Mouse (Mus musculus): ENCODE data around the gene C2cd4c. TPM values are rescaled to one million over a fixed set of nuclear protein-coding genes. Genes with fewer than 3 reads are reported as not detected.
A peak's percentile ranks its signal among the peaks of the same experiment; 100 is the strongest.

The C2cd4c gene
- polyA plus RNA-seq, 1 experiment from 2014 or later = not detected

DNA sequence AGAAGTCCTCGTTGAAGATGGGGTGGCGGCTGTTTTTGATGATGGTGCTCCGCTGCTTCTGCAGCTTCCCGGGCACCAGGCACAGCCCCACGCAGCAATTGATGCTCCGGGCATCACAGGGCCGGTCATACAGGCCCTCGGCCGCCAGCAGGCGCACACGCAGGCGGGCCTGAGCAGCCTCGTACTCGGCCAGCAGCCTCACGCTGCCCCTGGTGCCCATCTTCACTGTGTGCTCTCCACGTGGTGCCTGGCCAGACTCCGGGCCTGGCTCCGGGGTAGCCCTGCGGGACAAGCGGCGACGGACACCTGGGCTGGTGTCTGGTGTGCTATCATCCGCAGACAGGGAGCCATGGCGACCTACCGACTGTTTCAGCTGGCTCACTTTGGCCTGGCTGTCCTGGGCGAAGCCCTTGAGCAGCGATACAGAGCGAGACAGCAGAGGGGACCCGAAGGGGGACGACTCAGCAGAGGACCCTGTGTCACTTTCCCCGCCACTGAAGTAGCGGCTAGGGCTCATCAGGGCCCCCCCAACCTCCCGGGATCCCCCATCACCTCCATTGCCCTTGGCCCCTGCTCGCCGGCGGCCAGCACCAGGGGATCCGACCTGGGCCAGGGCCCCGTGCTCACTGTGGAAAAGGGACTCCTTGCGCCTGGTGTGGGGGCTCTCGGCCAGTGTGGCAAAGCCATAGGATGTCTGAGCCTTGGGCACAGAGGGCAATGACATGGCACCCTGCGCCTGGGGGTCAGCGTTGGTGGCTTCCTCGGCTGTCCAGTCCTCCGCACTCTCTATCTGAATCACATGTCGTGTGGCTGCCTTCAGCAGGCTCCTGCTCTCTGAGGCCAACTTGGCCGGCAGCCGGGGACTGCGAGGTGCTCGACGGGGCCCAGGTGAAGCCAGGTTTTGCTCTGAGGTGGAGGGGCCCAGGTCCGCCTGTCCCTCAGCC is 1.4 kb downstream of the C2cd4c start:
- peak; percentile 60 for TF ChIP-seq CTCF (IDR thresholded peaks at IDR 0.05; ENCODE audit: low read depth)
- H3K9ac ChIP-seq = no peak overlapping the region
- peak; percentile 57 for DNase-seq
- peaks cover 25% of the 10 kb centered on the region for H3K27me3 ChIP-seq (ENCODE audit: insufficient read depth, low read length)
- H3K36me3 ChIP-seq (ENCODE audit: insufficient read depth) = no peaks in the 10 kb centered on the region
- H3K4me2 ChIP-seq = peak overlapping the region; percentile 42
- H3K9me3 ChIP-seq (ENCODE audit: low read depth, low read length) = no peaks in the 10 kb centered on the region
- WGBS = 10% methylated on average over 51 of the region's 51 CpGs
- ATAC-seq (ENCODE audit: insufficient read depth) = peak; percentile 37; the same call in 1 of the 2 replicates
- no peak overlapping the region for H3K27ac ChIP-seq (ENCODE audit: low read depth)
- H3K4me3 ChIP-seq (ENCODE audit: low read depth, low read length) = peak overlapping the region; percentile 10; the same call in 1 of the 2 replicates
- H3K4me1 ChIP-seq (ENCODE audit: insufficient read depth) = no peaks in the 10 kb centered on the region; the same call in 1 of the 2 replicates

DNA sequence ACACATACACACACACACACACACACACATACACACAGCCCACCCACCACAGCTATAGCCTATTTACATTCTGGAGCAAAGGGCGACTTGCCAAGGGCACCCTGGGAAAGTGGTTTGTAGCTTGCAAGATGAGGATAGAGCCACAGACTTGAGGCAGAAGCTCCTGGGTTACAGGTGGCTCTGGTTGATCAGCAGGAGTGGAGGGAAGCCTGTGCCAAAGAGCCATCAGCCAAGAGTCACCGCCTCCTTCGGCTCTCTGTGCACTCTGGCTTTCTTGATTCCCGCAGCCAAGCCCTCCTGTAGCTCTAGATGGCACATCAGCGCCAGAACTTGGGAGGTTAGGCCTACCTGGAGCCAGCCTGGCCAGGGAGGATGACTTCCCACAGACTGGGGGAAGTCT is 2.5 kb downstream of the C2cd4c start:
- H3K27me3 ChIP-seq (ENCODE audit: insufficient read depth, low read length) = peaks cover 25% of the 10 kb centered on the region

DNA sequence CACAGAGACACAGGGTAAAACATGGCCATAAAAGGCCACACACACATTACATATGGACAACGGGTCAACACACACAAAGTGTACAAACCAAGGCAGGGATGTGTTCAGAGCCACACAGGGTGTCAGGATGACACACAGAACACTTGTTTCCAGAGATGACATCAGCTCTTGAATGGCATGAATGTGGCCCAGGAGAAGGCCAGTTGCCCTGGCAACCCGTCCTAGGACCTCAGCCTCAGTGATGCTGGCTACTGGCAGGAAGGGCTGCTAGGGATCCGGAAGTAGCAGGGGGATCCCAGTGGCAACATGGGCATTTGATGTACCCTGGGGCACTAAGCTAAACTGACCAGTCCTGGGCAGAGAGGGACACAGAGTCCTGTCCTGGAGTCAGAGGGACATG is 4.5 kb downstream of the C2cd4c start:
- H3K9me3 ChIP-seq (ENCODE audit: low read depth, low read length) = no peaks in the 10 kb centered on the region
- DNase-seq (no peak), ATAC-seq (ENCODE audit: insufficient read depth) (no peak)
- 74% methylated on average over 3 of the region's 3 CpGs for WGBS
- no peak overlapping the region for H3K4me3 ChIP-seq (ENCODE audit: low read depth, low read length)
- H3K27ac ChIP-seq (ENCODE audit: low read depth) = no peak overlapping the region
- no peak overlapping the region for H3K9ac ChIP-seq
- H3K4me2 ChIP-seq = no peak overlapping the region
- TF ChIP-seq CTCF (IDR thresholded peaks at IDR 0.05; ENCODE audit: low read depth) = no peak
- H3K27me3 ChIP-seq (ENCODE audit: insufficient read depth, low read length) = peaks cover 25% of the 10 kb centered on the region
- no peaks in the 10 kb centered on the region for H3K36me3 ChIP-seq (ENCODE audit: insufficient read depth)
- no peaks in the 10 kb centered on the region; the same call in 1 of the 2 replicates for H3K4me1 ChIP-seq (ENCODE audit: insufficient read depth)

More for the DNA sequence above, 2.5 kb downstream of the C2cd4c start:
- TF ChIP-seq CTCF (IDR thresholded peaks at IDR 0.05; ENCODE audit: low read depth) = no peak
- H3K9ac ChIP-seq = no peak overlapping the region
- WGBS = 22% methylated on average over 5 of the region's 5 CpGs
- H3K9me3 ChIP-seq (ENCODE audit: low read depth, low read length) = no peaks in the 10 kb centered on the region
- no peak overlapping the region for H3K27ac ChIP-seq (ENCODE audit: low read depth)
- no peak for ATAC-seq (ENCODE audit: insufficient read depth)
- no peak for DNase-seq
- no peaks in the 10 kb centered on the region; the same call in 1 of the 2 replicates for H3K4me1 ChIP-seq (ENCODE audit: insufficient read depth)
- H3K4me3 ChIP-seq (ENCODE audit: low read depth, low read length) = no peak overlapping the region
- H3K4me2 ChIP-seq = no peak overlapping the region
- no peaks in the 10 kb centered on the region for H3K36me3 ChIP-seq (ENCODE audit: insufficient read depth)

DNA sequence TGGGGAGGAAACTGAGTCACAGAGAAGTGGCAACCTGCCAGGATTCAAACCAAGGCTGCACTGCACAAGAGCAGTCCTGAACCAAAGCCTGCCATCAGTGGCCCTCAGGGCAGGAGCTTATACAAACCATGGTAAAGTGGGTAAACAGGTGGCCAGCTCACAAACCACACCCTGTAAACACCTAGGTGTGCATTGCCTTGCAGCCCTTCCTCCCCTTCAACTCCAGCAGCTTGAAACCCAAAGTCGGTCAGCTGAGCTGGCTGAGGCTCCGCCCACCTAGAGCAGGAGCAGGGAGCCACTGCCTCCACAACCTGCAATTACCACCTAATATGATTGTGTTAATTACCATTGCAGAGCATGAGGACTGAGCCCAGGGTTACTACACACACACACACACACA is 5.9 kb downstream of the C2cd4c start:
- Histone ChIP-seq H3K27ac (ENCODE audit: low read depth) (no peak overlapping the region), H3K4me1 (ENCODE audit: insufficient read depth) (no peaks in the 10 kb centered on the region; the same call in 1 of the 2 replicates), H3K4me2 (no peak overlapping the region), H3K4me3 (ENCODE audit: low read depth, low read length) (no peak overlapping the region), H3K27me3 (ENCODE audit: insufficient read depth, low read length) (peaks cover 17% of the 10 kb centered on the region), H3K9me3 (ENCODE audit: low read depth, low read length) (no peaks in the 10 kb centered on the region), H3K9ac (no peak overlapping the region), H3K36me3 (ENCODE audit: insufficient read depth) (no peaks in the 10 kb centered on the region)
- DNase-seq (no peak), ATAC-seq (ENCODE audit: insufficient read depth) (no peak)
- WGBS = 33% methylated on average over 2 of the region's 2 CpGs
- TF ChIP-seq CTCF (IDR thresholded peaks at IDR 0.05; ENCODE audit: low read depth) = no peak

DNA sequence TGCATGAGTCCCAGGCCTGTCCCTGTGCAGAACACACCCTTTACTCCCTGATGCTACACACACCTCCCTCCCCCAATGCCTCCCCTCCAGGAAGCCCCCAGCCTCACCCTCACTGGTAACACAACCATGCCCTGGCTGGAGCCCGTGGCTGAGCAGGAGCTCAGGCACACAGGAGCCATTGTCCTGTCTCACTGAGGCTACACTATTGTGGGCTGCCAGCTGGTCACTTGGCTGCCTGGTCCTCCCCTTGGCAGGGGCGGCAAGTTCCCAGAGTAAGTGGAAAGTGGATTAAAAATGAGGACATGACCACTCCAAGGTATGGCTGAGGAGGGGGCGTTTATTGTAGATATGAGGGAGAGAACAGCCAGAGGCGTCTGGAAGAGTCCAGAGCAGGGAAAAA is 7.3 kb downstream of the C2cd4c start:
- peaks cover 4% of the 10 kb centered on the region; the same call in 1 of the 2 replicates for H3K27me3 ChIP-seq (ENCODE audit: insufficient read depth, low read length)
- 64% methylated on average over 4 of the region's 4 CpGs for WGBS
- no peak for TF ChIP-seq CTCF (IDR thresholded peaks at IDR 0.05; ENCODE audit: low read depth)
- no peaks in the 10 kb centered on the region for H3K9me3 ChIP-seq (ENCODE audit: low read depth, low read length)
- no peak overlapping the region for H3K9ac ChIP-seq
- no peaks in the 10 kb centered on the region for H3K36me3 ChIP-seq (ENCODE audit: insufficient read depth)
- H3K27ac ChIP-seq (ENCODE audit: low read depth) = no peak overlapping the region
- DNase-seq (no peak), ATAC-seq (ENCODE audit: insufficient read depth) (no peak)
- H3K4me2 ChIP-seq = no peak overlapping the region
- H3K4me1 ChIP-seq (ENCODE audit: insufficient read depth) = no peaks in the 10 kb centered on the region
- H3K4me3 ChIP-seq (ENCODE audit: low read depth, low read length) = no peak overlapping the region

DNA sequence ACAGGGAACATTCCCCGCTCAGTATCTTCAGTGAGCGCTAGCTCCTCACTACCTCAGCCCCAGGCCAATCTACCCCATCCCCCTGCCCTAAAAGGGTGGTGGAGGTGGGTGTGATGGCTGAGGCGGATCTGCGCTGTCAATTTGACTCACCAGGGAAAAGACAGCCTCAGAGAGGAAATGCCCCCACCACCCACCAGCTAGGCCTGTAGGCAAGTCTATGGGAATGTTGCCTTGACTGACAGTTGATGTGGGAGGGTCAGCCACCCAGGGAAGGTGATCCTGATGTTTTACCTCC is 15.9 kb downstream of the C2cd4c start:
- DNase-seq = no peak

DNA sequence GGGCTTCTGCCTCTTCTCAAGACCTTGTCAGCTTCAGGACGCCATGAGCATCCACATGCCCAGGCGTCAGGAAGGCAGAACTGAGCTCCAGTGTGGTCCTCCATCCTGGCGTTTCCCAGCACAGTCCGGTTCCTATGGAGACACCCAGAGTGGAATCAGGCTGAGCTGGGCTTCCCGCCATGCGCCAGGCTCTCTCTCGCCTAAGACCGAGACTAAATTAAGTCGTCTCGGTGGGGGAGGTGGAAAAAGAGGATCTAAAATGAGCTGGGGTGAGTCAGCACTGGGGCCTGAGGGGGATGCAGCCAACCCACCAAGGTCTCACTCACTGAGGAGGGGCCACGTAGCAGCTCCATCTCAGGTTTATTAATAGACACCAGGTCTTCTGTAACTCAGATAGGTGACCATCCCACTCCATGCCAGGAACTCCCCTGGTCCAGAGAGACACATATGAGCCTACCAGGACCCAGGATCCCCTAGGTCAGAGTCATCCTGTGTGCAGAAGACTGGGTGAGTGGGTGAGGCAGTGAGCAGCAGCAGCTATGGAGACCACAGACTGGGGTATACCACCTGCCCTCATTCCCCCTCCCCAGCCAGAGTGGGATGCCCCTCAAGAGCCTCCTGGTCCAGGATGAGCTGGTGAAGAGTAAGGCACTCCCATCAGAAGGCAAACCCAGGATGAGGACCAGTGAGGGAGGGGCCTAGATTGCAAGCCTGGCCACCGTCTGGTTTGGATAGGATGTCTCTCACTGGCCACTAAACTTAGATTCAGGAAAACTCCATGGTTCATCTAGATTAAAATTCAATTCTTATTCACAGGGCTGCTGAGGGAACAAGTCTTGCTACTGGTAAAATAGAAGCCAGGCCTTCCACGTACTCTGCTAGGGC is 16.5 kb downstream of the C2cd4c start:
- H3K27ac ChIP-seq (ENCODE audit: low read depth) = no peak overlapping the region
- H3K4me2 ChIP-seq = no peak overlapping the region
- WGBS = 35% methylated on average over 13 of the region's 13 CpGs
- H3K4me3 ChIP-seq (ENCODE audit: low read depth, low read length) = no peak overlapping the region
- no peaks in the 10 kb centered on the region for H3K9me3 ChIP-seq (ENCODE audit: low read depth, low read length)
- H3K9ac ChIP-seq = no peak overlapping the region
- DNase-seq (no peak), ATAC-seq (ENCODE audit: insufficient read depth) (no peak)
- no peaks in the 10 kb centered on the region for H3K27me3 ChIP-seq (ENCODE audit: insufficient read depth, low read length)
- no peak for TF ChIP-seq CTCF (IDR thresholded peaks at IDR 0.05; ENCODE audit: low read depth)
- no peaks in the 10 kb centered on the region for H3K36me3 ChIP-seq (ENCODE audit: insufficient read depth)
- no peaks in the 10 kb centered on the region for H3K4me1 ChIP-seq (ENCODE audit: insufficient read depth)

More for the DNA sequence above, 15.9 kb downstream of the C2cd4c start:
- H3K4me3 ChIP-seq (ENCODE audit: low read depth, low read length) = no peak overlapping the region
- no peak overlapping the region for H3K9ac ChIP-seq
- ATAC-seq (ENCODE audit: insufficient read depth) = no peak
- no peak overlapping the region for H3K27ac ChIP-seq (ENCODE audit: low read depth)
- no peaks in the 10 kb centered on the region for H3K9me3 ChIP-seq (ENCODE audit: low read depth, low read length)
- 63% methylated on average over 4 of the region's 4 CpGs for WGBS
- no peak overlapping the region for H3K4me2 ChIP-seq
- H3K27me3 ChIP-seq (ENCODE audit: insufficient read depth, low read length) = no peaks in the 10 kb centered on the region
- no peak for TF ChIP-seq CTCF (IDR thresholded peaks at IDR 0.05; ENCODE audit: low read depth)
- no peaks in the 10 kb centered on the region for H3K4me1 ChIP-seq (ENCODE audit: insufficient read depth)
- H3K36me3 ChIP-seq (ENCODE audit: insufficient read depth) = no peaks in the 10 kb centered on the region

All from lung, embryonic 14.5 days (tissue).